Mouse (Mus musculus): ENCODE data around the gene Fbxl13.

DNA sequence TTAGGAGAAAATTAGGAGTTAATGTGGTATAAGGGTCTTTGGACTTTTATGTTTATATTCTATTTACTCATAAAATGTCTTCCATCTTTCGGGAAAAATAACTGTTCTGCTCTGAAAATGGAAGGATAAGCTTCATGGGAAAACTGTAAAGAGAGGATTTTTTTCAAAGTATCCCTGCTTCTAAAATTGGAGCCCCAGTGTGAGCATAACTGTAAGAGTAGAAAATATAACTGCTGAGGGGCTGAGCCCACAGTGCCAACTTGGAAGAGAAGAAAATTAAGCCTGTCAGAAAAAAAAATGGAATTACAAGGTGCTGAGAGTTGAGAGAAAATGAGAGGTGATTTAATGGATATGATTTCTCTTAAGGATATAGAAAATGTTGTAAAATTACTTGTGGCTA is 90.7 kb downstream of the Fbxl13 start:
- TF ChIP-seq CTCF (IDR thresholded peaks at IDR 0.05; ENCODE audit: low read depth, low read length), result no peak
- TF ChIP-seq TAL1 (conservative IDR thresholded peaks at IDR 0.05; ENCODE audit: low read depth, low read length), result no peak

Measured in G1E (cell line).